ENCODE assay signal across 9 mouse cellular contexts in genomic region chr9:102722071-102722561, GRCm38 (mm10). TPM values are rescaled to one million over a fixed set of nuclear protein-coding genes. Genes with fewer than 3 reads are reported as not detected.
DNase-seq lines count a peak whose midpoint lies in the region; ATAC-seq lines count a peak whose summit lies in the region.
"Had no signal": no experiment of that assay in that cellular context is flagged by ENCODE, and none has a peak within 500 bp of the region (broad histone marks: within the 10 kb centered on the region; RNA-seq: fewer than 3 reads in every experiment).

No protein-coding gene starts in this region.

- intact Hi-C loops in heart, postnatal 36 days (cut with DNase I): no loop called here
- intact Hi-C loops in left cerebral cortex, postnatal 25 days (cut with DNase I): no loop called here

- ATAC-seq in megakaryocyte, adult 5-6 weeks (ENCODE audit: poor library complexity, severe bottlenecking): no peak
- ATAC-seq in limb, embryonic 13.5 days (ENCODE audit: low FRiP score, low read depth): no peak
- ATAC-seq in neural tube, embryonic 12.5 days (ENCODE audit: low FRiP score, low read depth): no peak

- peak; percentile 46 to 47 for DNase-seq in heart, postnatal 36 days
- no peak for DNase-seq in left cerebral cortex, postnatal 25 days (ENCODE audit: low spot score in 2 of 2)
- no peak for DNase-seq in ovary, postnatal 10 days (ENCODE audit: low spot score)
- no peak for DNase-seq in T-cell, adult 2 months (ENCODE audit: low spot score)

- peaks cover 62% of the 10 kb centered on the region for H3K36me3 ChIP-seq in megakaryocyte, embryonic 14.5 days (replicated peaks; ENCODE audit: low read length)
- H3K36me3 ChIP-seq in limb, embryonic 13.5 days: peaks cover 71% of the 10 kb centered on the region
- H3K36me3 ChIP-seq in neural tube, embryonic 12.5 days: peaks cover 72% of the 10 kb centered on the region

- peak overlapping the region; percentile 77 for H3K4me3 ChIP-seq in megakaryocyte, embryonic 14.5 days (replicated peaks)
- H3K4me3 ChIP-seq in limb, embryonic 13.5 days: peak overlapping the region; percentile 96
- peak overlapping the region; percentile 93 for H3K4me3 ChIP-seq in neural tube, embryonic 12.5 days

- peaks cover 97% of the 10 kb centered on the region for H3K4me1 ChIP-seq in megakaryocyte, embryonic 14.5 days
- H3K4me1 ChIP-seq in limb, embryonic 13.5 days: peaks cover 80% of the 10 kb centered on the region
- H3K4me1 ChIP-seq in neural tube, embryonic 12.5 days: peaks cover 77% of the 10 kb centered on the region

- WGBS in limb, embryonic 13.5 days: 55% methylated on average over 9 of the region's 9 CpGs
- 39% methylated on average over 9 of the region's 9 CpGs for WGBS in neural tube, embryonic 12.5 days

- peaks cover 38% of the 10 kb centered on the region for H3K27me3 ChIP-seq in megakaryocyte, embryonic 14.5 days (replicated peaks)
- no peaks in the 10 kb centered on the region for H3K27me3 ChIP-seq in limb, embryonic 13.5 days
- no peaks in the 10 kb centered on the region for H3K27me3 ChIP-seq in neural tube, embryonic 12.5 days (replicated peaks)

- H3K27ac ChIP-seq in limb, embryonic 13.5 days: peak overlapping the region; percentile 87; the same call in 1 of the 2 replicates
- 0 out of 2 replicates have a peak overlapping the region, but pooled peaks have one; percentile 20 for H3K27ac ChIP-seq in neural tube, embryonic 12.5 days

- no peaks in the 10 kb centered on the region for H3K9me3 ChIP-seq in megakaryocyte, embryonic 14.5 days
- H3K9me3 ChIP-seq in limb, embryonic 13.5 days: no peaks in the 10 kb centered on the region
- no peaks in the 10 kb centered on the region for H3K9me3 ChIP-seq in neural tube, embryonic 12.5 days

- H3K4me2 ChIP-seq in limb, embryonic 13.5 days (replicated peaks): peak overlapping the region; percentile 74
- H3K4me2 ChIP-seq in neural tube, embryonic 12.5 days (replicated peaks): peak overlapping the region; percentile 93

- H3K9ac ChIP-seq in limb, embryonic 13.5 days: peak overlapping the region; percentile 99
- H3K9ac ChIP-seq in neural tube, embryonic 12.5 days: peak overlapping the region; percentile 97

RNA-seq across cellular contexts. Expression of gene Amotl2, which starts 5.6 kb away (rescaled TPM):
- 17.8 and 18.5 TPM in 2 replicates for polyA plus RNA-seq in megakaryocyte, embryonic 14.5 days (2012; ENCODE audit: insufficient read depth, low replicate concordance)
- total RNA-seq in megakaryocyte, adult 5-6 weeks (2015): 1.3 and 1.7 TPM in 2 replicates
- 1.1 and 2.8 TPM in 2 replicates for total RNA-seq in megakaryocyte, adult 5-6 weeks (2017)
- 10 to 100 TPM; 67.5 to 79.0 TPM for total RNA-seq in heart, postnatal 36 days (2021)
- 66.8 and 71.3 TPM in 2 replicates for polyA plus RNA-seq in limb, embryonic 13.5 days (2015; fragmentation: Nextera tagmentation; extraction: Ambion mirVana)
- 115 and 129 TPM in 2 replicates for polyA plus RNA-seq in neural tube, embryonic 12.5 days (2016; fragmentation: Nextera tagmentation; extraction: Ambion mirVana)
- total RNA-seq in left cerebral cortex, postnatal 25 days (2021): 10 to 100 TPM; 18.7 to 18.8 TPM
- total RNA-seq: MEL had no signal

Comparison
In these comparisons a context has a peak if more than half of its experiments do, and no peak if none do; other contexts are left out.
1. DNase-seq: peak in heart, postnatal 36 days (2 of 2); none in left cerebral cortex, postnatal 25 days (0 of 2), ovary, postnatal 10 days (single experiment) and T-cell, adult 2 months (single experiment).
2. RNA of gene Amotl2, which starts 5.6 kb away (total RNA-seq): 67.5 to 79.0 TPM in heart, postnatal 36 days and 18.7 to 18.8 TPM in left cerebral cortex, postnatal 25 days; 1.1 to 2.8 TPM in megakaryocyte, adult 5-6 weeks; every median in the first group is over 4 times any median in the second.
3. Peak in every context shown above with its lines, with median percentiles within 50 percentile points of each other: H3K4me3 ChIP-seq.